Mouse (Mus musculus) hindbrain, postnatal 0 days (tissue): ENCODE data around the gene Sema4c. TPM values are rescaled to one million over a fixed set of nuclear protein-coding genes. Genes with fewer than 3 reads are reported as not detected.
A peak's percentile ranks its signal among the peaks of the same experiment; 100 is the strongest.

Source experiments
- ATAC-seq: fragments of 200-750 bp; cut with Nextera tagmentation; 2 replicates; pipeline ENCODE4 v1.8.0; 2017; ENCODE audit warnings: mild to moderate bottlenecking, moderate TSS enrichment, moderate library complexity
- DNase-seq: peaks from one replicate; pipeline ENCODE4 v3.0.0-alpha.2; 2015; ENCODE audit warnings: low spot score
- H3K27ac ChIP-seq: fragments of 300-500 bp; sonication (generic); 2 replicates; pipeline ENCODE4 v1.5.1; 2014; ENCODE audit warnings: mild to moderate bottlenecking
- H3K27me3 ChIP-seq: fragments of 300-500 bp; sonication (generic); 2 replicates; pipeline ENCODE4 v1.6.1; 2014; ENCODE audit warnings: low read length, mixed read lengths; ENCODE audit not compliant: insufficient read depth
- H3K36me3 ChIP-seq: fragments of 300-500 bp; sonication (generic); 2 replicates; pipeline ENCODE4 v1.6.1; 2014; ENCODE audit warnings: low read length, mixed read lengths; ENCODE audit not compliant: insufficient read depth
- H3K4me1 ChIP-seq: fragments of 300-500 bp; sonication (generic); 2 replicates; pipeline ENCODE4 v1.6.1; 2014; ENCODE audit warnings: antibody characterized with exemption, low read length, mixed read lengths; ENCODE audit not compliant: insufficient read depth
- H3K4me2 ChIP-seq: fragments of 300-500 bp; sonication (generic); 2 replicates; pipeline ENCODE4 v1.6.1; 2014; ENCODE audit warnings: low read depth, mild to moderate bottlenecking, low read length, moderate library complexity, mixed read lengths
- H3K4me3 ChIP-seq: fragments of 300-500 bp; sonication (generic); 2 replicates; pipeline ENCODE4 v1.5.1; 2014; ENCODE audit warnings: low read length
- H3K9ac ChIP-seq: fragments of 300-500 bp; sonication (generic); replicated peaks from 2 replicates; pipeline ENCODE4 v1.6.1; 2014; ENCODE audit warnings: mild to moderate bottlenecking, low read length, moderate library complexity, mixed read lengths
- H3K9me3 ChIP-seq: fragments of 300-500 bp; sonication (generic); 2 replicates; pipeline ENCODE4 v1.6.1; 2016; ENCODE audit warnings: low read length, mixed read lengths
- CTCF ChIP-seq: IDR thresholded peaks from 2 replicates; pipeline ENCODE4 v1.5.1; 2016; ENCODE audit warnings: antibody characterized with exemption, control low read depth, low read depth
- WGBS: fragments of 180-500 bp; shearing (Covaris S2); extraction: QIAGEN DNeasy Blood & Tissue Kit; methylation state at CpG from one replicate; pipeline ENCODE4 v1.1.7; 2014; 5-methylcytosine and 5-hydroxymethylcytosine counted together
- polyA plus RNA-seq: library from polyadenylated mRNA; unstranded; fragments of >200 nt; fragmentation: Nextera tagmentation; extraction: Ambion mirVana; gene quantifications from 2 replicates; pipeline ENCODE4 v1.2.1, GENCODE M21; 2015
- total RNA-seq: library from RNA; depleted of rRNA; stranded (reverse); fragments of >200 nt; gene quantifications from 2 replicates; pipeline ENCODE4 v1.2.3, GENCODE M21; 2014

The Sema4c gene
- total and polyA plus RNA-seq, 2 experiments from 2014 or later: 14.4 to 32.3 TPM

- no peaks in the 10 kb centered on the region for H3K27me3 ChIP-seq
- ATAC-seq (peak; percentile 78), DNase-seq (peak; percentile 42)
- no peaks in the 10 kb centered on the region for H3K9me3 ChIP-seq
- peaks cover 23% of the 10 kb centered on the region for H3K4me1 ChIP-seq
- no peak overlapping the region for H3K4me2 ChIP-seq
- no peaks in the 10 kb centered on the region for H3K36me3 ChIP-seq
- 64% methylated on average over 13 of the region's 13 CpGs for WGBS
- H3K27ac ChIP-seq: peak overlapping the region; percentile 37
- TF ChIP-seq CTCF: no peak
- H3K4me3 ChIP-seq: no peak overlapping the region
- H3K9ac ChIP-seq: no peak overlapping the region
These were observed 30.6 kb upstream of the Sema4c start for GRCm38 (mm10) chr1:36588476-36589450.

GRCm38 (mm10) chr1:36587860-36588259 lies 29.7 kb upstream of the Sema4c start:
- 85% methylated on average over 6 of the region's 6 CpGs for WGBS
- H3K4me1 ChIP-seq: peaks cover 23% of the 10 kb centered on the region
- DNase-seq: no peak
- H3K27me3 ChIP-seq: no peaks in the 10 kb centered on the region
- no peak for ATAC-seq
- no peaks in the 10 kb centered on the region for H3K36me3 ChIP-seq
- no peak for TF ChIP-seq CTCF
- no peak overlapping the region for H3K9ac ChIP-seq
- H3K4me3 ChIP-seq: no peak overlapping the region
- no peaks in the 10 kb centered on the region for H3K9me3 ChIP-seq
- no peak overlapping the region for H3K4me2 ChIP-seq
- H3K27ac ChIP-seq: no peak overlapping the region

GRCm38 (mm10) chr1:36586288-36586687 lies 28.1 kb upstream of the Sema4c start:
- Histone ChIP-seq H3K36me3 (no peaks in the 10 kb centered on the region), H3K4me3 (no peak overlapping the region), H3K9me3 (no peaks in the 10 kb centered on the region), H3K27ac (no peak overlapping the region), H3K4me2 (no peak overlapping the region), H3K9ac (no peak overlapping the region), H3K27me3 (no peaks in the 10 kb centered on the region), H3K4me1 (peaks cover 25% of the 10 kb centered on the region)
- 76% methylated on average over 4 of the region's 4 CpGs for WGBS
- DNase-seq (no peak), ATAC-seq (no peak)
- no peak for TF ChIP-seq CTCF

DNA sequence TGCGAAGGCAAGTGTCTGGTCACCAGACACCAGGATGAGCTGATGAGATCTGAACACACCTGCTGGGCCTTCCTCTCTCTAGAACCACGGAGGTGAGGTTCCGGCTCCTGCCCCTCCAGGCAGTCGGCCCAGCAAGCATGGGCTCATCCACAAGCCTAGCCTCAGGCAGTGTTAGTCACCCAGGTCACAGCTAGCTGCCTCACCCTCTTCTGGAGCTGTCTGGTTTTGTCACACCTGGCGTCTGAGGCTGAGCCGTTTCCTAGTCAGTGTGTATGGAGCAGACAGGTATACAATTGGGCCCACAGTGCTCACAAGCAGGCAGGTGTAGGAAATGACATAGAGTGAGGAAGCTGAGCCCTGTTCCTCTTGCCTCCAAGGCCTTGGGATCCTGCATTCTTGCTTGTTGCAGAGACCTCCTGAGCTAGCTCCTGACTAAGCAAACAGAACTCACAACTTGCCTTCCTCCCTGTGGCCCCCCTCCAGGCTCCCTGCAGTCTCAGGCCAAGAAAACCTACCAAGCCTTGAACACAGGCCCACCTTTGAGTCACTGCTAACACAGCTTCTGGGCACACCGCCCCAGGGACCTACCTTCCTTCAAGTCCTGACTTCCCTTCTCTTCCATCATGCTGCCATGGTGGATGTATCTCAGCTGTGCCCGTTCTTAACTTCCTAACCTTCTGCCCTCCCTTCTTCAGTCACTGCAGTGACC lies 25.4 kb upstream of the Sema4c start:
- ATAC-seq: no peak
- Histone ChIP-seq H3K27me3 (no peaks in the 10 kb centered on the region), H3K9ac (no peak overlapping the region), H3K9me3 (no peaks in the 10 kb centered on the region), H3K4me3 (no peak overlapping the region), H3K27ac (no peak overlapping the region), H3K4me1 (peaks cover 23% of the 10 kb centered on the region), H3K4me2 (no peak overlapping the region), H3K36me3 (no peaks in the 10 kb centered on the region)
- no peak for DNase-seq
- WGBS: 84% methylated on average over 8 of the region's 8 CpGs
- TF ChIP-seq CTCF: no peak

DNA sequence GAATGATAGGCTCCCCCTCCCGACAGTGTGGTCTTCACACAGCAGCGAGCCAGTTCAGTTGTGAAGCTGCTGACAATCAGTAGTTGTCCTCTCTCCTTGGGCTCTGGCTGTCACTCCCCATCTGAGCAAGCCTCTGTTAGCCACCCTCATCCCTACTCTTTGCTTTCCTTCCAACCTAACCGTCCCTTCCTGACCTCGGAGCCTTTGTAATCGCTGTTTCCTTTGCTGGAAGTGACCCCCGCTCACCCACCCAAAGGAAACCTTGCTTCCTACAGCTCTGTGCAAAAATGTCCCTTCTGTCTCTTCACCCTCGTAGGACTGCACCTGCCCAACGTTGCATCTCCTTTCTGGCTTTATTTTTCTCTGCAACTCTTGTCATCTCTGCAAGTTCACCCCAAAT lies 24.1 kb upstream of the Sema4c start:
- 76% methylated on average over 8 of the region's 8 CpGs for WGBS
- no peak for TF ChIP-seq CTCF
- H3K4me2 ChIP-seq: no peak overlapping the region
- H3K4me1 ChIP-seq: peaks cover 16% of the 10 kb centered on the region
- no peaks in the 10 kb centered on the region for H3K36me3 ChIP-seq
- H3K4me3 ChIP-seq: no peak overlapping the region
- no peaks in the 10 kb centered on the region for H3K27me3 ChIP-seq
- no peak overlapping the region for H3K9ac ChIP-seq
- ATAC-seq: no peak
- DNase-seq: no peak
- no peak overlapping the region for H3K27ac ChIP-seq
- H3K9me3 ChIP-seq: no peaks in the 10 kb centered on the region

- Histone ChIP-seq H3K36me3 (no peaks in the 10 kb centered on the region), H3K9me3 (no peaks in the 10 kb centered on the region), H3K4me2 (no peak overlapping the region), H3K27ac (peak overlapping the region; percentile 73; the same call in 1 of the 2 replicates), H3K4me1 (peaks cover 16% of the 10 kb centered on the region), H3K9ac (no peak overlapping the region), H3K27me3 (no peaks in the 10 kb centered on the region), H3K4me3 (no peak overlapping the region)
- WGBS: 43% methylated on average over 5 of the region's 5 CpGs
- TF ChIP-seq CTCF: no peak
- no peak for DNase-seq
- ATAC-seq: no peak
These were observed 23.1 kb upstream of the Sema4c start for GRCm38 (mm10) chr1:36581260-36581659.
